Mouse (Mus musculus): ENCODE data around the gene Mucl3. TPM values are rescaled to one million over a fixed set of nuclear protein-coding genes. Genes with fewer than 3 reads are reported as not detected.

Mucl3 gene
- polyA plus RNA-seq (2017; shearing (Covaris generic)): not detected

GRCm38 (mm10) chr17:35643609-35644236 is at the start of gene Mucl3:
Gene Mucl3, minus strand, starts transcription at chr17:35643695.

GRCm38 (mm10) chr17:35673416-35674035 is 30.0 kb upstream of the Mucl3 start, which contains the start of gene Gtf2h4:
Gene Gtf2h4, minus strand, starts transcription at chr17:35673739.

GRCm38 (mm10) chr17:35667334-35668065 is 24.0 kb upstream of the Mucl3 start, which contains the start of gene Vars2:
Gene Vars2, minus strand, starts transcription at chr17:35667592.

GRCm38 (mm10) chr17:35626537-35626936 is 17.0 kb downstream of the Mucl3 start, which contains the start of gene Gm9573:
Gene Gm9573, minus strand, starts transcription at chr17:35626637.

GRCm38 (mm10) chr17:35601249-35601648 is 42.2 kb downstream of the Mucl3 start, which contains the start of gene Sfta2:
Gene Sfta2, plus strand, starts transcription at chr17:35601549.

Other genes starting within 250 kb of the Mucl3 start
- gene H2-Q6, start 218.8 kb downstream of the Mucl3 start, polyA plus RNA-seq (2017; shearing (Covaris generic)): 903 TPM
- 2,503 TPM for gene H2-Q7, start 204.5 kb downstream of the Mucl3 start, polyA plus RNA-seq (2017; shearing (Covaris generic))
- gene H2-Q10, start 173.6 kb downstream of the Mucl3 start, polyA plus RNA-seq (2017; shearing (Covaris generic)): 22.9 TPM
- gene Pou5f1, start 137.7 kb downstream of the Mucl3 start, polyA plus RNA-seq (2017; shearing (Covaris generic)): not detected
- 16.4 TPM for gene Tcf19, start 126.9 kb downstream of the Mucl3 start, polyA plus RNA-seq (2017; shearing (Covaris generic))
- 8.8 TPM for gene Cchcr1, start 126.6 kb downstream of the Mucl3 start, polyA plus RNA-seq (2017; shearing (Covaris generic))
- gene Psors1c2, start 110.5 kb downstream of the Mucl3 start, polyA plus RNA-seq (2017; shearing (Covaris generic)): not detected
- gene Cdsn, start 91.6 kb downstream of the Mucl3 start, polyA plus RNA-seq (2017; shearing (Covaris generic)): not detected
- not detected for gene 2300002M23Rik, start 76.2 kb downstream of the Mucl3 start, polyA plus RNA-seq (2017; shearing (Covaris generic))
- gene Sfta2, start 42.1 kb downstream of the Mucl3 start, polyA plus RNA-seq (2017; shearing (Covaris generic)): not detected
- gene Gm9573, start 17.1 kb downstream of the Mucl3 start, polyA plus RNA-seq (2017; shearing (Covaris generic)): not detected
- 42.1 TPM for gene Vars2, start 23.9 kb upstream of the Mucl3 start, polyA plus RNA-seq (2017; shearing (Covaris generic))
- 28.8 TPM for gene Gtf2h4, start 30.0 kb upstream of the Mucl3 start, polyA plus RNA-seq (2017; shearing (Covaris generic))
- 5.8 TPM for gene Ddr1, start 60.9 kb upstream of the Mucl3 start, polyA plus RNA-seq (2017; shearing (Covaris generic))
- gene Ier3, start 178.0 kb upstream of the Mucl3 start, polyA plus RNA-seq (2017; shearing (Covaris generic)): 1.9 TPM
- 46.0 TPM for gene Flot1, start 179.5 kb upstream of the Mucl3 start, polyA plus RNA-seq (2017; shearing (Covaris generic))
- 130 TPM for gene Tubb5, start 194.6 kb upstream of the Mucl3 start, polyA plus RNA-seq (2017; shearing (Covaris generic))
- gene Mdc1, start 197.8 kb upstream of the Mucl3 start, polyA plus RNA-seq (2017; shearing (Covaris generic)): 21.6 TPM
- 32.8 TPM for gene Nrm, start 217.6 kb upstream of the Mucl3 start, polyA plus RNA-seq (2017; shearing (Covaris generic))
- 685 TPM for gene Ppp1r18, start 221.9 kb upstream of the Mucl3 start, polyA plus RNA-seq (2017; shearing (Covaris generic))
- gene Dhx16, start 236.1 kb upstream of the Mucl3 start, polyA plus RNA-seq (2017; shearing (Covaris generic)): 23.4 TPM

All from CD4-positive, CD25-positive, alpha-beta regulatory T cell, adult 9 weeks (primary cell).